In genomic region chr2:50173730-50174528, GRCm38 (mm10) we compare ENCODE assay signal across 23 mouse cellular contexts.
A peak's percentile ranks its signal among the peaks of the same experiment; 100 is the strongest.
DNase-seq lines count a peak whose midpoint lies in the region; ATAC-seq lines count a peak whose summit lies in the region.
"Had no signal": no experiment of that assay in that cellular context is flagged by ENCODE, and none has a peak within 500 bp of the region (broad histone marks: within the 10 kb centered on the region; RNA-seq: fewer than 3 reads in every experiment).

No protein-coding gene starts in this region.

- no peak overlapping the region for H3K9ac ChIP-seq in forebrain, embryonic 11.5 days (ENCODE audit: low read length)
- H3K9ac ChIP-seq in hindbrain, embryonic 16.5 days (ENCODE audit: low read depth, low read length): no peak overlapping the region
- H3K9ac ChIP-seq in neural tube, embryonic 14.5 days (replicated peaks; ENCODE audit: low read depth, low read length): no peak overlapping the region
- H3K9ac ChIP-seq: embryonic facial prominence, embryonic 15.5 days; heart, embryonic 12.5 days had no signal

- no peaks in the 10 kb centered on the region; the same call in 1 of the 2 replicates for H3K4me1 ChIP-seq in forebrain, embryonic 11.5 days (replicated peaks; ENCODE audit: control insufficient read depth, insufficient read depth, low read length)
- peaks cover 31% of the 10 kb centered on the region for H3K4me1 ChIP-seq in forebrain, embryonic 10.5 days
- H3K4me1 ChIP-seq in hindbrain, embryonic 16.5 days (ENCODE audit: control insufficient read depth, insufficient read depth, low read depth, low read length): no peaks in the 10 kb centered on the region
- peaks cover 22% of the 10 kb centered on the region for H3K4me1 ChIP-seq in hindbrain, embryonic 10.5 days (replicated peaks)
- H3K4me1 ChIP-seq in neural tube, embryonic 14.5 days (ENCODE audit: control insufficient read depth, insufficient read depth, low read length): no peaks in the 10 kb centered on the region
- H3K4me1 ChIP-seq: embryonic facial prominence, embryonic 15.5 days had no signal

- 65% methylated on average over 12 of the region's 12 CpGs for WGBS in forebrain, embryonic 11.5 days
- 82% methylated on average over 12 of the region's 12 CpGs for WGBS in forebrain, embryonic 10.5 days
- WGBS in hindbrain, embryonic 16.5 days: 65% methylated on average over 12 of the region's 12 CpGs
- 81% methylated on average over 12 of the region's 12 CpGs for WGBS in hindbrain, embryonic 10.5 days
- 65% methylated on average over 12 of the region's 12 CpGs for WGBS in neural tube, embryonic 14.5 days

- peak; percentile 53; the same call in 1 of the 2 replicates for ATAC-seq in forebrain, embryonic 11.5 days (replicated peaks; ENCODE audit: low FRiP score)
- ATAC-seq in hindbrain, embryonic 16.5 days: peak; percentile 78
- 0 out of 2 replicates have a peak, but pooled peaks have one; percentile 17 for ATAC-seq in neural tube, embryonic 14.5 days (ENCODE audit: low read depth)
- ATAC-seq: CD4-positive, CD25-positive, alpha-beta regulatory T cell, adult 4 months; inflammation-experienced regulatory T-cells, adult 6 months; intestine, postnatal 0 days had no signal

- no peak overlapping the region for H3K4me2 ChIP-seq in forebrain, embryonic 11.5 days (ENCODE audit: low read depth, low read length, severe bottlenecking)
- H3K4me2 ChIP-seq in hindbrain, embryonic 16.5 days (ENCODE audit: low read length): no peak overlapping the region
- no peak overlapping the region for H3K4me2 ChIP-seq in neural tube, embryonic 14.5 days (ENCODE audit: low read depth, low read length)
- H3K4me2 ChIP-seq: embryonic facial prominence, embryonic 15.5 days; heart, embryonic 12.5 days had no signal

- DNase-seq in forebrain, embryonic 11.5 days (ENCODE audit: low spot score): no peak
- no peak for DNase-seq in forebrain, embryonic 10.5 days (ENCODE audit: extremely low spot score, low spot score)
- DNase-seq in hindbrain, embryonic 10.5 days (ENCODE audit: low spot score): no peak
- DNase-seq in neural tube, embryonic 10.5 days (ENCODE audit: extremely low spot score, low spot score): no peak
- DNase-seq in lung, adult 18-20 months: no peak
- DNase-seq: adrenal gland, adult 8-10 months; adrenal gland, postnatal 36 days; B cell, adult 2 months; cerebellum, adult 11 months; cerebellum, adult 8-10 months; cerebellum, postnatal 14 days; embryo, embryonic 11 days; gastrocnemius, adult 2 months; gastrocnemius, postnatal 25 days had no signal

- no peaks in the 10 kb centered on the region for H3K36me3 ChIP-seq in forebrain, embryonic 11.5 days (ENCODE audit: control insufficient read depth, insufficient read depth, low read length)
- no peaks in the 10 kb centered on the region for H3K36me3 ChIP-seq in forebrain, embryonic 10.5 days (replicated peaks)
- no peaks in the 10 kb centered on the region for H3K36me3 ChIP-seq in hindbrain, embryonic 16.5 days (ENCODE audit: control insufficient read depth, insufficient read depth, low read length)
- no peaks in the 10 kb centered on the region for H3K36me3 ChIP-seq in hindbrain, embryonic 10.5 days
- no peaks in the 10 kb centered on the region for H3K36me3 ChIP-seq in neural tube, embryonic 14.5 days (ENCODE audit: control insufficient read depth, insufficient read depth, low read length)
- H3K36me3 ChIP-seq: embryonic facial prominence, embryonic 15.5 days; G1E; heart, embryonic 12.5 days had no signal

- no peaks in the 10 kb centered on the region for H3K27me3 ChIP-seq in forebrain, embryonic 11.5 days (ENCODE audit: control insufficient read depth, insufficient read depth, low read length)
- H3K27me3 ChIP-seq in forebrain, embryonic 10.5 days (ENCODE audit: poor library complexity, severe bottlenecking): no peaks in the 10 kb centered on the region
- no peaks in the 10 kb centered on the region for H3K27me3 ChIP-seq in hindbrain, embryonic 16.5 days (replicated peaks; ENCODE audit: control insufficient read depth, insufficient read depth, low read length)
- no peaks in the 10 kb centered on the region for H3K27me3 ChIP-seq in hindbrain, embryonic 10.5 days (ENCODE audit: insufficient read depth, poor library complexity, severe bottlenecking)
- no peaks in the 10 kb centered on the region for H3K27me3 ChIP-seq in neural tube, embryonic 14.5 days (ENCODE audit: control insufficient read depth, insufficient read depth, low read length)
- H3K27me3 ChIP-seq: embryonic facial prominence, embryonic 15.5 days; heart, embryonic 12.5 days had no signal

- no peak overlapping the region for H3K27ac ChIP-seq in forebrain, embryonic 11.5 days (ENCODE audit: low read depth, low read length)
- H3K27ac ChIP-seq in forebrain, embryonic 10.5 days: no peak overlapping the region
- H3K27ac ChIP-seq in hindbrain, embryonic 16.5 days (ENCODE audit: low read depth, low read length): no peak overlapping the region
- H3K27ac ChIP-seq in hindbrain, embryonic 10.5 days: no peak overlapping the region
- no peak overlapping the region for H3K27ac ChIP-seq in neural tube, embryonic 14.5 days (ENCODE audit: low read depth, low read length)
- H3K27ac ChIP-seq: embryonic facial prominence, embryonic 15.5 days; gastrocnemius, adult 2 months had no signal

- no peaks in the 10 kb centered on the region for H3K9me3 ChIP-seq in forebrain, embryonic 11.5 days (ENCODE audit: control insufficient read depth, low read length)
- peaks cover 4% of the 10 kb centered on the region; the same call in 1 of the 2 replicates for H3K9me3 ChIP-seq in forebrain, embryonic 10.5 days
- H3K9me3 ChIP-seq in hindbrain, embryonic 16.5 days (ENCODE audit: control insufficient read depth, low read length): no peaks in the 10 kb centered on the region
- peaks cover 3% of the 10 kb centered on the region; the same call in 1 of the 2 replicates for H3K9me3 ChIP-seq in hindbrain, embryonic 10.5 days
- no peaks in the 10 kb centered on the region for H3K9me3 ChIP-seq in neural tube, embryonic 14.5 days (ENCODE audit: control insufficient read depth, low read length)
- H3K9me3 ChIP-seq: embryonic facial prominence, embryonic 15.5 days; heart, embryonic 12.5 days had no signal

- H3K4me3 ChIP-seq in forebrain, embryonic 11.5 days (ENCODE audit: low read depth, low read length): no peak overlapping the region
- no peak overlapping the region for H3K4me3 ChIP-seq in forebrain, embryonic 10.5 days
- no peak overlapping the region for H3K4me3 ChIP-seq in hindbrain, embryonic 16.5 days (ENCODE audit: low read length)
- H3K4me3 ChIP-seq in hindbrain, embryonic 10.5 days: no peak overlapping the region
- H3K4me3 ChIP-seq in neural tube, embryonic 14.5 days (ENCODE audit: low read depth, low read length): no peak overlapping the region
- H3K4me3 ChIP-seq: embryonic facial prominence, embryonic 15.5 days; erythroblast, embryonic 14.5 days; gastrocnemius, adult 2 months; heart, embryonic 12.5 days had no signal

Comparison
In these comparisons a context has a peak if more than half of its experiments do, and no peak if none do; other contexts are left out.
1. ATAC-seq: peak in every context shown above with its lines; median percentile 78 in hindbrain, embryonic 16.5 days; 53 in forebrain, embryonic 11.5 days; 17 in neural tube, embryonic 14.5 days.